Mouse (Mus musculus) forebrain, embryonic 14.5 days (tissue): ENCODE measurements around the gene Slc9a3r2. TPM values are rescaled to one million over a fixed set of nuclear protein-coding genes. Genes with fewer than 3 reads are reported as not detected.
A peak's percentile ranks its signal among the peaks of the same experiment; 100 is the strongest.

Experiments used
- ATAC-seq: fragments of 200-750 bp; cut with Nextera tagmentation; 2 replicates; pipeline ENCODE4 v1.8.0; 2017; ENCODE audit warnings: mild to moderate bottlenecking, moderate library complexity
- DNase-seq: peaks from one replicate; pipeline ENCODE4 v3.0.0-alpha.2; 2015; ENCODE audit warnings: low spot score
- H3K27ac ChIP-seq: fragments of 300-500 bp; sonication (generic); 2 replicates; pipeline ENCODE4 v1.5.1; 2014; ENCODE audit warnings: low read depth, mild to moderate bottlenecking, control low read depth, low read length, moderate library complexity
- H3K27me3 ChIP-seq: fragments of 300-500 bp; sonication (generic); replicated peaks from 2 replicates; pipeline ENCODE4 v1.6.1; 2014; ENCODE audit warnings: low read length, control low read depth, mixed read lengths; ENCODE audit not compliant: control insufficient read depth, insufficient read depth
- H3K36me3 ChIP-seq: fragments of 300-500 bp; sonication (generic); 2 replicates; pipeline ENCODE4 v1.6.1; 2014; ENCODE audit warnings: low read length, control low read depth; ENCODE audit not compliant: control insufficient read depth, insufficient read depth
- H3K4me1 ChIP-seq: fragments of 300-500 bp; sonication (generic); 2 replicates; pipeline ENCODE4 v1.6.1; 2014; ENCODE audit warnings: antibody characterized with exemption, low read length, control low read depth; ENCODE audit not compliant: control insufficient read depth, insufficient read depth
- H3K4me2 ChIP-seq: fragments of 300-500 bp; sonication (generic); 2 replicates; pipeline ENCODE4 v1.6.1; 2014; ENCODE audit warnings: mild to moderate bottlenecking, control low read depth, low read length
- H3K4me3 ChIP-seq: fragments of 300-500 bp; sonication (generic); 2 replicates; pipeline ENCODE4 v1.5.1; 2014; ENCODE audit warnings: low read depth, low read length, control low read depth
- H3K9ac ChIP-seq: fragments of 300-500 bp; sonication (generic); 2 replicates; pipeline ENCODE4 v1.6.1; 2014; ENCODE audit warnings: mild to moderate bottlenecking, low read length, control low read depth, moderate library complexity
- H3K9me3 ChIP-seq: fragments of 300-500 bp; sonication (generic); replicated peaks from 2 replicates; pipeline ENCODE4 v1.6.1; 2016; ENCODE audit warnings: low read length, control low read depth, mixed read lengths; ENCODE audit not compliant: control insufficient read depth
- WGBS: fragments of 180-500 bp; shearing (Covaris S2); extraction: QIAGEN DNeasy Blood & Tissue Kit; methylation state at CpG from one replicate; pipeline ENCODE4 v1.1.7; 2014; 5-methylcytosine and 5-hydroxymethylcytosine counted together
- polyA plus RNA-seq: library from polyadenylated mRNA; unstranded; fragments of >200 nt; fragmentation: Nextera tagmentation; extraction: Ambion mirVana; gene quantifications from 2 replicates; pipeline ENCODE4 v1.2.1, GENCODE M21; 2014

Gene Slc9a3r2
- polyA plus RNA-seq, 1 experiment from 2014 or later = 22.4 TPM

- Histone ChIP-seq H3K4me3 (peak overlapping the region; percentile 25), H3K4me2 (peak overlapping the region; percentile 48), H3K9ac (peak overlapping the region; percentile 35), H3K27ac (no peak overlapping the region), H3K4me1 (peaks cover 3% of the 10 kb centered on the region), H3K36me3 (peaks cover 2% of the 10 kb centered on the region; the same call in 1 of the 2 replicates), H3K9me3 (no peaks in the 10 kb centered on the region), H3K27me3 (peaks cover 19% of the 10 kb centered on the region)
- ATAC-seq = no peak
- DNase-seq = no peak
- WGBS = 19% methylated on average over 23 of the region's 23 CpGs
Observed at GRCm38 (mm10) chr17:24687599-24687998, 37.5 kb upstream of the Slc9a3r2 start.

GRCm38 (mm10) chr17:24687146-24687595 is 37.0 kb upstream of the Slc9a3r2 start:
- H3K9ac ChIP-seq = peak overlapping the region; percentile 35
- H3K27me3 ChIP-seq = peaks cover 19% of the 10 kb centered on the region
- peaks cover 5% of the 10 kb centered on the region for H3K36me3 ChIP-seq
- ATAC-seq = no peak
- peak overlapping the region; percentile 25 for H3K4me3 ChIP-seq
- H3K27ac ChIP-seq = no peak overlapping the region
- peaks cover 3% of the 10 kb centered on the region for H3K4me1 ChIP-seq
- no peaks in the 10 kb centered on the region for H3K9me3 ChIP-seq
- H3K4me2 ChIP-seq = peak overlapping the region; percentile 48
- DNase-seq = no peak
- WGBS = under 1% methylated on average over 23 of the region's 25 CpGs

- H3K4me3 ChIP-seq = peak overlapping the region; percentile 2; the same call in 1 of the 2 replicates
- no peak for DNase-seq
Observed at GRCm38 (mm10) chr17:24686514-24686913, 36.4 kb upstream of the Slc9a3r2 start.

GRCm38 (mm10) chr17:24677500-24678080 is 27.5 kb upstream of the Slc9a3r2 start:
- no peaks in the 10 kb centered on the region for H3K4me1 ChIP-seq
- ATAC-seq (no peak), DNase-seq (no peak)
- H3K9me3 ChIP-seq = no peaks in the 10 kb centered on the region
- H3K27ac ChIP-seq = no peak overlapping the region
- H3K4me2 ChIP-seq = no peak overlapping the region
- 92% methylated on average over 24 of the region's 24 CpGs for WGBS
- H3K4me3 ChIP-seq = no peak overlapping the region
- H3K27me3 ChIP-seq = no peaks in the 10 kb centered on the region
- H3K9ac ChIP-seq = no peak overlapping the region
- peaks cover 59% of the 10 kb centered on the region for H3K36me3 ChIP-seq

More at GRCm38 (mm10) chr17:24686514-24686913, 36.4 kb upstream of the Slc9a3r2 start:
- peaks cover 12% of the 10 kb centered on the region for H3K36me3 ChIP-seq
- H3K4me2 ChIP-seq = peak overlapping the region; percentile 12; the same call in 1 of the 2 replicates
- H3K9ac ChIP-seq = no peak overlapping the region
- H3K27me3 ChIP-seq = peaks cover 19% of the 10 kb centered on the region
- no peak overlapping the region for H3K27ac ChIP-seq
- H3K9me3 ChIP-seq = no peaks in the 10 kb centered on the region
- H3K4me1 ChIP-seq = peaks cover 3% of the 10 kb centered on the region
- WGBS = 33% methylated on average over 16 of the region's 16 CpGs
- no peak for ATAC-seq

GRCm38 (mm10) chr17:24676877-24677276 is 26.8 kb upstream of the Slc9a3r2 start:
- Histone ChIP-seq H3K4me2 (no peak overlapping the region), H3K4me1 (no peaks in the 10 kb centered on the region), H3K9ac (no peak overlapping the region), H3K36me3 (peaks cover 53% of the 10 kb centered on the region), H3K27me3 (no peaks in the 10 kb centered on the region), H3K27ac (no peak overlapping the region), H3K4me3 (no peak overlapping the region), H3K9me3 (no peaks in the 10 kb centered on the region)
- ATAC-seq (no peak), DNase-seq (no peak)
- 97% methylated on average over 5 of the region's 5 CpGs for WGBS

- H3K9ac ChIP-seq = no peak overlapping the region
Observed at GRCm38 (mm10) chr17:24676187-24676586, 26.1 kb upstream of the Slc9a3r2 start.

GRCm38 (mm10) chr17:24674277-24674676 is 24.1 kb upstream of the Slc9a3r2 start:
- Histone ChIP-seq H3K4me2 (no peak overlapping the region), H3K9ac (no peak overlapping the region), H3K27me3 (no peaks in the 10 kb centered on the region), H3K9me3 (no peaks in the 10 kb centered on the region), H3K36me3 (peaks cover 27% of the 10 kb centered on the region), H3K4me3 (no peak overlapping the region), H3K27ac (no peak overlapping the region), H3K4me1 (peaks cover 14% of the 10 kb centered on the region)
- DNase-seq (no peak), ATAC-seq (no peak)
- WGBS = 80% methylated on average over 7 of the region's 7 CpGs

More at GRCm38 (mm10) chr17:24676187-24676586, 26.1 kb upstream of the Slc9a3r2 start:
- Histone ChIP-seq H3K36me3 (peaks cover 46% of the 10 kb centered on the region), H3K27me3 (no peaks in the 10 kb centered on the region), H3K4me2 (no peak overlapping the region), H3K4me1 (peaks cover 4% of the 10 kb centered on the region), H3K4me3 (no peak overlapping the region), H3K27ac (no peak overlapping the region), H3K9me3 (no peaks in the 10 kb centered on the region)
- DNase-seq (peak; percentile 74), ATAC-seq (no peak)
- 56% methylated on average over 2 of the region's 2 CpGs for WGBS

GRCm38 (mm10) chr17:24672141-24672540 is 22.0 kb upstream of the Slc9a3r2 start:
- Histone ChIP-seq H3K27me3 (no peaks in the 10 kb centered on the region), H3K9me3 (no peaks in the 10 kb centered on the region), H3K36me3 (peaks cover 6% of the 10 kb centered on the region), H3K27ac (no peak overlapping the region), H3K4me2 (no peak overlapping the region), H3K9ac (peak overlapping the region; percentile 18; the same call in 1 of the 2 replicates), H3K4me1 (peaks cover 18% of the 10 kb centered on the region), H3K4me3 (no peak overlapping the region)
- WGBS = 38% methylated on average over 5 of the region's 5 CpGs
- DNase-seq (no peak), ATAC-seq (no peak)

GRCm38 (mm10) chr17:24671346-24671745 is 21.2 kb upstream of the Slc9a3r2 start:
- Histone ChIP-seq H3K9me3 (no peaks in the 10 kb centered on the region), H3K9ac (peak overlapping the region; percentile 96; the same call in 1 of the 2 replicates), H3K27ac (0 out of 2 replicates have a peak overlapping the region, but pooled peaks have one; percentile 27), H3K4me2 (peak overlapping the region; percentile 84), H3K27me3 (no peaks in the 10 kb centered on the region), H3K4me1 (peaks cover 18% of the 10 kb centered on the region), H3K4me3 (no peak overlapping the region), H3K36me3 (no peaks in the 10 kb centered on the region)
- DNase-seq (no peak), ATAC-seq (no peak)
- WGBS = 77% methylated on average over 5 of the region's 5 CpGs
